Mouse (Mus musculus): ENCODE results near the gene Nudt9. TPM values are rescaled to one million over a fixed set of nuclear protein-coding genes. Genes with fewer than 3 reads are reported as not detected.

The Nudt9 gene
- polyA plus RNA-seq, 1 experiment from 2014 or later, result 55.8 TPM

- no peak overlapping the region for H3K9ac ChIP-seq
- H3K4me3 ChIP-seq (replicated peaks), result no peak overlapping the region
- ATAC-seq (ENCODE audit: low FRiP score), result no peak
- H3K27ac ChIP-seq, result no peak overlapping the region
- 0 out of 2 replicates have a peak, but pooled peaks cover 10% of the 10 kb centered on the region for H3K4me1 ChIP-seq
- H3K9me3 ChIP-seq, result no peaks in the 10 kb centered on the region
- 88% methylated on average over 16 of the region's 16 CpGs for WGBS
- H3K36me3 ChIP-seq (replicated peaks), result no peaks in the 10 kb centered on the region
- H3K4me2 ChIP-seq, result no peak overlapping the region
- H3K27me3 ChIP-seq, result no peaks in the 10 kb centered on the region
Observed at GRCm38 (mm10) chr5:104096078-104096938, 50.2 kb downstream of the Nudt9 start.

GRCm38 (mm10) chr5:104101678-104102531 lies 55.8 kb downstream of the Nudt9 start:
- H3K36me3 ChIP-seq (replicated peaks), result no peaks in the 10 kb centered on the region
- WGBS, result 9% methylated on average over 10 of the region's 10 CpGs

GRCm38 (mm10) chr5:104103171-104103570 lies 57.1 kb downstream of the Nudt9 start:
- H3K9me3 ChIP-seq, result no peaks in the 10 kb centered on the region
- H3K4me3 ChIP-seq (replicated peaks), result no peak overlapping the region
- no peak for ATAC-seq (ENCODE audit: low FRiP score)
- H3K36me3 ChIP-seq (replicated peaks), result no peaks in the 10 kb centered on the region
- no peak overlapping the region for H3K9ac ChIP-seq
- H3K4me1 ChIP-seq, result peaks cover 51% of the 10 kb centered on the region
- no peaks in the 10 kb centered on the region for H3K27me3 ChIP-seq
- no peak overlapping the region for H3K27ac ChIP-seq
- H3K4me2 ChIP-seq, result no peak overlapping the region
- 69% methylated on average over 4 of the region's 4 CpGs for WGBS

More at GRCm38 (mm10) chr5:104101678-104102531, 55.8 kb downstream of the Nudt9 start:
- no peaks in the 10 kb centered on the region for H3K9me3 ChIP-seq
- H3K27me3 ChIP-seq, result no peaks in the 10 kb centered on the region
- no peak overlapping the region for H3K9ac ChIP-seq
- ATAC-seq (ENCODE audit: low FRiP score), result peak; percentile 37; the same call in 1 of the 2 replicates
- H3K4me1 ChIP-seq, result peaks cover 43% of the 10 kb centered on the region
- H3K4me2 ChIP-seq, result peak overlapping the region; percentile 2
- H3K27ac ChIP-seq, result peak overlapping the region; percentile 42; the same call in 1 of the 2 replicates
- no peak overlapping the region for H3K4me3 ChIP-seq (replicated peaks)

GRCm38 (mm10) chr5:104104111-104104510 lies 58.0 kb downstream of the Nudt9 start:
- H3K4me1 ChIP-seq, result peaks cover 60% of the 10 kb centered on the region

GRCm38 (mm10) chr5:104108127-104108875 lies 62.2 kb downstream of the Nudt9 start:
- ATAC-seq (ENCODE audit: low FRiP score), result peak; percentile 41
- H3K27me3 ChIP-seq, result no peaks in the 10 kb centered on the region
- H3K4me1 ChIP-seq, result peaks cover 70% of the 10 kb centered on the region
- peak overlapping the region; percentile 23; the same call in 1 of the 2 replicates for H3K4me3 ChIP-seq (replicated peaks)
- H3K4me2 ChIP-seq, result peak overlapping the region; percentile 49
- H3K27ac ChIP-seq, result peak overlapping the region; percentile 80
- WGBS, result 36% methylated on average over 11 of the region's 11 CpGs
- H3K9ac ChIP-seq, result 0 out of 2 replicates have a peak overlapping the region, but pooled peaks have one; percentile 17
- H3K36me3 ChIP-seq (replicated peaks), result no peaks in the 10 kb centered on the region
- no peaks in the 10 kb centered on the region for H3K9me3 ChIP-seq

More at GRCm38 (mm10) chr5:104104111-104104510, 58.0 kb downstream of the Nudt9 start:
- no peaks in the 10 kb centered on the region for H3K36me3 ChIP-seq (replicated peaks)
- no peaks in the 10 kb centered on the region for H3K9me3 ChIP-seq
- H3K27ac ChIP-seq, result no peak overlapping the region
- H3K4me3 ChIP-seq (replicated peaks), result no peak overlapping the region
- no peak for ATAC-seq (ENCODE audit: low FRiP score)
- no peaks in the 10 kb centered on the region for H3K27me3 ChIP-seq
- H3K9ac ChIP-seq, result no peak overlapping the region
- 33% methylated on average over 2 of the region's 2 CpGs for WGBS
- no peak overlapping the region for H3K4me2 ChIP-seq

GRCm38 (mm10) chr5:104108879-104109369 lies 62.8 kb downstream of the Nudt9 start:
- Histone ChIP-seq H3K27ac (peak overlapping the region; percentile 80), H3K9ac (peak overlapping the region; percentile 17; the same call in 1 of the 2 replicates), H3K36me3 (replicated peaks) (no peaks in the 10 kb centered on the region), H3K27me3 (no peaks in the 10 kb centered on the region), H3K4me3 (replicated peaks) (peak overlapping the region; percentile 23), H3K4me1 (peaks cover 72% of the 10 kb centered on the region), H3K4me2 (peak overlapping the region; percentile 49), H3K9me3 (no peaks in the 10 kb centered on the region)
- 7% methylated on average over 18 of the region's 18 CpGs for WGBS
- peak; percentile 57 for ATAC-seq (ENCODE audit: low FRiP score)

- Histone ChIP-seq H3K9me3 (no peaks in the 10 kb centered on the region), H3K4me1 (peaks cover 67% of the 10 kb centered on the region), H3K4me3 (replicated peaks) (no peak overlapping the region; the same call in 1 of the 2 replicates), H3K27ac (peak overlapping the region; percentile 80), H3K27me3 (no peaks in the 10 kb centered on the region), H3K36me3 (replicated peaks) (no peaks in the 10 kb centered on the region), H3K4me2 (peak overlapping the region; percentile 49), H3K9ac (no peak overlapping the region)
- no peak for ATAC-seq (ENCODE audit: low FRiP score)
- 27% methylated on average over 3 of the region's 3 CpGs for WGBS
Observed at GRCm38 (mm10) chr5:104109516-104109915, 63.4 kb downstream of the Nudt9 start.

- peaks cover 72% of the 10 kb centered on the region for H3K4me1 ChIP-seq
- H3K9me3 ChIP-seq, result no peaks in the 10 kb centered on the region
- H3K4me2 ChIP-seq, result peak overlapping the region; percentile 24
- peak; percentile 86 for ATAC-seq (ENCODE audit: low FRiP score)
- WGBS, result 11% methylated on average over 9 of the region's 9 CpGs
- H3K4me3 ChIP-seq (replicated peaks), result no peak overlapping the region
- no peak overlapping the region for H3K9ac ChIP-seq
- H3K36me3 ChIP-seq (replicated peaks), result no peaks in the 10 kb centered on the region
- no peaks in the 10 kb centered on the region for H3K27me3 ChIP-seq
- H3K27ac ChIP-seq, result peak overlapping the region; percentile 72
Observed at GRCm38 (mm10) chr5:104110171-104110920, 64.2 kb downstream of the Nudt9 start.

GRCm38 (mm10) chr5:104112016-104112415 lies 65.9 kb downstream of the Nudt9 start:
- Histone ChIP-seq H3K27ac (peak overlapping the region; percentile 5; the same call in 1 of the 2 replicates), H3K4me1 (peaks cover 69% of the 10 kb centered on the region), H3K36me3 (replicated peaks) (no peaks in the 10 kb centered on the region), H3K27me3 (0 out of 2 replicates have a peak, but pooled peaks cover 4% of the 10 kb centered on the region), H3K9ac (no peak overlapping the region), H3K9me3 (no peaks in the 10 kb centered on the region), H3K4me2 (peak overlapping the region; percentile 24), H3K4me3 (replicated peaks) (no peak overlapping the region)
- no peak for ATAC-seq (ENCODE audit: low FRiP score)
- WGBS, result 12% methylated on average over 9 of the region's 9 CpGs

- Histone ChIP-seq H3K36me3 (replicated peaks) (no peaks in the 10 kb centered on the region), H3K27me3 (0 out of 2 replicates have a peak, but pooled peaks cover 4% of the 10 kb centered on the region), H3K9ac (no peak overlapping the region), H3K4me2 (peak overlapping the region; percentile 24; the same call in 1 of the 2 replicates), H3K9me3 (no peaks in the 10 kb centered on the region), H3K27ac (peak overlapping the region; percentile 5; the same call in 1 of the 2 replicates), H3K4me1 (peaks cover 67% of the 10 kb centered on the region), H3K4me3 (replicated peaks) (no peak overlapping the region)
- WGBS, result 18% methylated on average over 5 of the region's 5 CpGs
- no peak for ATAC-seq (ENCODE audit: low FRiP score)
Observed at GRCm38 (mm10) chr5:104112511-104112910, 66.4 kb downstream of the Nudt9 start.

Measured in forebrain, embryonic 12.5 days (tissue).